Mouse (Mus musculus) C2C12 (cell line): Measurements from ENCODE around the gene Cdv3. TPM values are rescaled to one million over a fixed set of nuclear protein-coding genes. Genes with fewer than 3 reads are reported as not detected.

Experiments used
- H3K27me3 ChIP-seq: one replicate; pipeline ENCODE4 v1.6.1; 2011; ENCODE audit not compliant: control insufficient read depth, insufficient read depth, insufficient read length
- H3K36me3 ChIP-seq: one replicate; pipeline ENCODE4 v1.6.1; 2011; ENCODE audit not compliant: control insufficient read depth, insufficient read depth
- H3K4me3 ChIP-seq: one replicate; pipeline ENCODE4 v1.5.1; 2011; ENCODE audit warnings: mild to moderate bottlenecking, control low read depth; ENCODE audit not compliant: poor library complexity, insufficient read depth, severe bottlenecking
- H3K79me2 ChIP-seq: one replicate; pipeline ENCODE4 v1.6.1; 2011; ENCODE audit not compliant: control insufficient read depth, insufficient read depth
- H3K79me3 ChIP-seq: one replicate; pipeline ENCODE4 v1.6.1; 2011; ENCODE audit warnings: low read depth, control low read depth
- H3ac ChIP-seq: one replicate; pipeline ENCODE3; 2011; ENCODE audit warnings: low read depth; ENCODE audit not compliant: control insufficient read depth, insufficient read length
- CEBPB ChIP-seq: IDR thresholded peaks from one replicate; pipeline ENCODE4 v1.6.1; 2011; ENCODE audit warnings: low read depth, mild to moderate bottlenecking, control low read depth, moderate library complexity
- CTCF ChIP-seq: IDR thresholded peaks from one replicate; pipeline ENCODE4 v1.5.1; 2011; ENCODE audit not compliant: control insufficient read depth, insufficient read depth, insufficient read length
- FOSL1 ChIP-seq: IDR thresholded peaks from one replicate; pipeline ENCODE4 v1.8.0; 2011; ENCODE audit warnings: mild to moderate bottlenecking, low read length; ENCODE audit not compliant: poor library complexity, insufficient read depth, severe bottlenecking
- MAX ChIP-seq: IDR thresholded peaks from one replicate; pipeline ENCODE4 v1.6.1; 2011; ENCODE audit warnings: mild to moderate bottlenecking, control low read depth
- MYOD1 ChIP-seq: IDR thresholded peaks from one replicate; pipeline ENCODE4 v1.6.1; 2011; ENCODE audit warnings: low read depth; ENCODE audit not compliant: control insufficient read depth, insufficient read length
- MYOG ChIP-seq: IDR thresholded peaks from one replicate; pipeline ENCODE4 v1.6.1; 2011; ENCODE audit not compliant: control insufficient read depth, insufficient read length; ENCODE audit errors: extremely low read depth
- USF1 ChIP-seq: IDR thresholded peaks from one replicate; pipeline ENCODE4 v1.6.1; 2011; ENCODE audit warnings: low read depth, mild to moderate bottlenecking, control low read depth, moderate library complexity
- polyA plus RNA-seq: library from polyadenylated mRNA; unstranded; fragments of >200 nt; fragmentation: generic; extraction: Trizol; gene quantifications from one replicate; pipeline ENCODE4 v1.2.1, GENCODE M21; 2012; ENCODE audit warnings: missing spikeins

The Cdv3 gene
- polyA plus RNA-seq, 1 experiment = 89.2 TPM

DNA sequence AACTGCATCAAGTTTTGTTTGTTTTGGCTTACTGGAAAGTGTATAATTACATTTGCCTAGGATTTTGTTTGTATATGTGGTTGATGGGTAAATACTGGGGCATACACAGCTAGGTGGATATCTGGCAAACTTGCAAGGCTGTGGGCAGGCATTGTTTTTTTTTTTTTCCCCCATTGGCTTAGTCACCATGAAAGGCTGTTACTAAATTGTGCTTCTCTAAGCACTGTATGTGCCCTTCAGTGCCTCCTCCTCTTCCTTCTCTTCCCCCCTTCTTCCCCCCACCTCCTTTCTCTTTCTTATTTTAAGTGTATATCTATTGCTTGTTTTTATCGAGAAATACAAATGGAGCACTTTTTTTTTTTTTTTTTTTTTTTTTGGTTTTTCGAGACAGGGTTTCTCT lies 41.0 kb downstream of the Cdv3 start:
- Histone ChIP-seq H3K79me3 (peaks cover 3% of the 10 kb centered on the region), H3K36me3 (peaks cover 94% of the 10 kb centered on the region), H3K79me2 (peaks cover 7% of the 10 kb centered on the region), H3K27me3 (no peaks in the 10 kb centered on the region), H3K4me3 (no peak overlapping the region), H3ac (no peak overlapping the region)
- TF ChIP-seq FOSL1 (no peak), USF1 (no peak), CTCF (no peak), MAX (no peak), MYOD1 (no peak), CEBPB (no peak), MYOG (no peak)

DNA sequence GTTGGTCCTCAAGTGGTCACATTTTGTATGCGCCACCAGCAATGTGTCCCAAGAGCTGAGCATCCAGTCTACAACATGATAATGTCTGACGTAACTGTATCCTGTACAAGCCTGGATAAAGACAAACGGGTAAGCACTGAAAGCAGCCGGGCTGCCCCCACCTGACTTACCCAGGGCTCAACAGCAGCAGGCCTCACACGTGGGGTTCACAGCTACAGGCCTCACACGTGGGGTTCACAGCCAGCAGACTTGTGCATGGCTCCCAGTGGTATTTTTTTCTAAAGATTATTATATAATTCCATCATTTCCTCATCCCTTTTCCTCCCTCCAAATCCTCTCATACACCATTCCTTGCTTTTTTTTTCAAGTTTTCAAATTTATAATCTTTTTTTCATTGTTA lies 55.8 kb downstream of the Cdv3 start:
- Histone ChIP-seq H3K4me3 (no peak overlapping the region), H3K79me3 (peaks cover 32% of the 10 kb centered on the region), H3ac (no peak overlapping the region), H3K36me3 (peaks cover 57% of the 10 kb centered on the region), H3K27me3 (no peaks in the 10 kb centered on the region), H3K79me2 (peaks cover 41% of the 10 kb centered on the region)
- no peak for TF ChIP-seq MAX
- TF ChIP-seq CEBPB = no peak
- no peak for TF ChIP-seq MYOG
- TF ChIP-seq MYOD1 = no peak
- TF ChIP-seq USF1 = no peak

DNA sequence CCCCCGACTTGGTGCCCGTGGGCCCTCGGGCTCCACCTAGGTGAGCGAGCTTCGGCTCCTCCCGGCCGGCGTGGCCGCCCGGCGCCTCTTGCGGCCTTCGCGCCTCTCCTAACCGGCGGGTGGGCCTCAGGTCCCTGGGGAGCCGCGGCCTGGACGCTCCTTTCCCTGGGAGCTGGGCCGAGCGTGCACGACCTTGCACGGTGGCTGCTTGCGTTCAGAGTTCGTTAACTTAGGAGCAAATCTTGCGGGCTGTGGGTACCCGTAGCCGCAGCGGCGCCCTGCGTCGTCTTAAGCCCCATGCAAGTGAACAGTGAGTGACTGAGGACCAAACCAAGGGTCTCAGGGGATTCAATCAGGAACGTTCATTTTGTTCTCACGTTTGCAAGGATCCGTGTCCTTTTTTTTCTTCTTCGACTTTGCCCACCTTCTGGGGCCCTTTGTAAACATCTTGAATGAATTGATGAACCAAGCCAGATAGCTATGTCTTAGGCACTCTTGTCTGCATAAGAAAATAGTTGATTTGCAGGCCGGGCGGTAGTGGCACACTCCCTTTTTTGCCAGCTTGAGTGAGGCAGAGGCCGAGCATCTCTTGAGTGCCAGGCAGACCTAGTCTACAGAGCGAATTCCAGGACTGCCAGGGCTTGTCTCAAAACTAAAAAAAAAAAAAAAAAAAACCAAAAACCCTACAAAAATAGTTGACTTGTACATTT lies 60.2 kb downstream of the Cdv3 start:
- Histone ChIP-seq H3K79me3 (peaks cover 29% of the 10 kb centered on the region), H3K79me2 (peaks cover 45% of the 10 kb centered on the region), H3K27me3 (no peaks in the 10 kb centered on the region), H3K4me3 (peak overlapping the region; percentile 60), H3K36me3 (peaks cover 33% of the 10 kb centered on the region), H3ac (peak overlapping the region; percentile 65)
- TF ChIP-seq MYOD1 = no peak

DNA sequence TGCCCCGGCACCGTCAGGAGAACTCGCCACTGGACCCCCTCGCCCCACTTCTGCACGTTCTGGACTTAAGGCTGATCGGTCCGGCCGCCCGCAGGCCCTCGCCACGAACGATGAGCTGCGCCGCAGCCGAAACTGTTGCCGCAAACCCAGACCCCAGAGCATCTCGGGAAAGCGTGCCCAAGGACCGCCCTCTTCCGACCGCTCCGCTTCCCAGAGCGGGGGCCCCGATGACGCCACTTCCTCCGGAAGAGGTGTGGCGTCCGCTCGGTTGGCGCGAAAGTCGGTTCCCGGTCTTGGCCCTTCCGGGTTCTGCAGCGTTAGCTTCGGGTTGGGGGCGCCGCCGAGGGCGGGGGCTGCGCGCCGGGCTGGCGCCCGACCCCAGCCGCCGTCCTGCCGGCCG lies 60.7 kb downstream of the Cdv3 start, which contains the start of the genes 1300017J02Rik and Topbp1:
TSS of gene 1300017J02Rik (minus strand) at position 156 of the 400 bp plus-strand sequence.
TSS of gene Topbp1 (plus strand) at position 289 of the 400 bp plus-strand sequence.
- peak within 1 kb of the TSS; percentile 60 for H3K4me3 ChIP-seq

More for the DNA sequence above, 60.7 kb downstream of the Cdv3 start, which contains the start of the genes 1300017J02Rik and Topbp1:
- H3ac ChIP-seq = peak within 1 kb of the TSS; percentile 85
- TF ChIP-seq MAX (no peak), CTCF (no peak)
- H3K79me3 ChIP-seq = peaks cover 29% of the 10 kb centered on the region
- H3K79me2 ChIP-seq = peaks cover 45% of the 10 kb centered on the region
- no peaks in the 10 kb centered on the region for H3K27me3 ChIP-seq
- H3K36me3 ChIP-seq = peaks cover 27% of the 10 kb centered on the region

Other genes starting within 250 kb of the Cdv3 start
- 66.8 TPM for gene Srprb, start 163.7 kb downstream of the Cdv3 start, polyA plus RNA-seq
- not detected for gene Gm20425, start 135.5 kb downstream of the Cdv3 start, polyA plus RNA-seq
- not detected for gene Trf, start 135.4 kb downstream of the Cdv3 start, polyA plus RNA-seq
- gene 1300017J02Rik, start 60.8 kb downstream of the Cdv3 start, polyA plus RNA-seq = 0.30 TPM
- gene Topbp1, start 60.6 kb downstream of the Cdv3 start, polyA plus RNA-seq = 32.2 TPM
- gene Bfsp2, start 114.6 kb upstream of the Cdv3 start, polyA plus RNA-seq = 0.22 TPM